Mouse (Mus musculus) ES-E14 (cell line): ENCODE results near the gene Alk. TPM values are rescaled to one million over a fixed set of nuclear protein-coding genes. Genes with fewer than 3 reads are reported as not detected.
A peak's percentile ranks its signal among the peaks of the same experiment; 100 is the strongest.

ENCODE experiments used
- DNase-seq: peaks from one replicate; pipeline ENCODE4 v3.0.0-alpha.2; 2013; ENCODE audit warnings: low read depth, low spot score
- H3K27ac ChIP-seq: 2 replicates; pipeline ENCODE4 v1.5.1; 2012; ENCODE audit warnings: low read depth, mild to moderate bottlenecking, low read length, moderate library complexity, mixed read lengths; ENCODE audit not compliant: poor library complexity, insufficient read depth, severe bottlenecking
- H3K36me3 ChIP-seq: 2 replicates; pipeline ENCODE4 v1.6.1; 2012; ENCODE audit warnings: mild to moderate bottlenecking, low read length, moderate library complexity, mixed read lengths; ENCODE audit not compliant: control insufficient read depth, poor library complexity, insufficient read depth, severe bottlenecking
- H3K4me1 ChIP-seq, 2 experiments: fragments of 150-350 bp in 1 of 2; sonication (generic) in 1 of 2; 2 replicates each; pipeline ENCODE4 v1.6.1; 2012; ENCODE audit warnings: low read length in 2 of 2, mild to moderate bottlenecking in 1 of 2, mixed read lengths in 1 of 2; ENCODE audit not compliant: control insufficient read depth in 2 of 2, insufficient read depth in 2 of 2, poor library complexity in 1 of 2
- H3K4me3 ChIP-seq, 2 experiments: fragments of 150-350 bp in 1 of 2; sonication (generic) in 1 of 2; 2 replicates each; pipeline ENCODE4 v1.5.1; 2012; ENCODE audit warnings: low read length in 2 of 2, low read depth in 1 of 2, mild to moderate bottlenecking in 1 of 2, mixed read lengths in 1 of 2; ENCODE audit not compliant: insufficient read depth in 1 of 2, poor library complexity in 1 of 2, severe bottlenecking in 1 of 2
- H3K9ac ChIP-seq: 2 replicates; pipeline ENCODE4 v1.6.1; 2012; ENCODE audit warnings: low read depth, mild to moderate bottlenecking, low read length, mixed read lengths; ENCODE audit not compliant: poor library complexity, insufficient read depth, severe bottlenecking
- H3K9me3 ChIP-seq: fragments of 150-350 bp; sonication (generic); 2 replicates; pipeline ENCODE4 v1.6.1; 2012; ENCODE audit warnings: low read depth, mild to moderate bottlenecking, low read length; ENCODE audit not compliant: control insufficient read depth, insufficient read depth
- CHD2 ChIP-seq: IDR thresholded peaks from 2 replicates; pipeline ENCODE4 v1.6.1; 2014; ENCODE audit warnings: mild to moderate bottlenecking, low read depth, low read length, inconsistent platforms
- HCFC1 ChIP-seq: IDR thresholded peaks from 2 replicates; pipeline ENCODE4 v1.6.1; 2012; ENCODE audit warnings: low read length, inconsistent platforms, borderline replicate concordance; ENCODE audit not compliant: insufficient read depth
- MAFK ChIP-seq: IDR thresholded peaks from 2 replicates; pipeline ENCODE4 v1.6.1; 2014; ENCODE audit warnings: mild to moderate bottlenecking, low read depth, low read length, inconsistent platforms; ENCODE audit not compliant: insufficient read depth
- ZC3H11A ChIP-seq: IDR thresholded peaks from 2 replicates; pipeline ENCODE4 v1.6.1; 2012; ENCODE audit warnings: low read depth, mild to moderate bottlenecking, inconsistent platforms, low read length, borderline replicate concordance
- ZNF384 ChIP-seq: IDR thresholded peaks from 2 replicates; pipeline ENCODE4 v1.6.1; 2012; ENCODE audit warnings: low read depth, low read length, inconsistent platforms
- in situ Hi-C, 2 experiments: fragments of 600-800 bp; cut with MboI; formaldehyde crosslinking; loops; one replicate each; pipeline ENCODE4 v1.15.1; 2025; ENCODE audit warnings: low sequenced_read_pairs in 2 of 2, inconsistent platforms in 1 of 2; ENCODE audit not compliant: unreplicated experiment in 2 of 2
- total RNA-seq: library from RNA; depleted of rRNA; stranded (reverse); fragments of 300-350 nt; gene quantifications from 2 replicates; pipeline ENCODE4 v1.2.3, GENCODE M21; 2012

Alk gene
- total RNA-seq, 1 experiment: 0.58 TPM

GRCm38 (mm10) chr17:72639400-72639799, 35.0 kb upstream of the Alk start:
- no peaks in the 10 kb centered on the region for H3K4me1 ChIP-seq
- no peak overlapping the region for H3K9ac ChIP-seq
- TF ChIP-seq MAFK (no peak), CHD2 (no peak), ZNF384 (no peak), ZC3H11A (no peak), HCFC1 (no peak)
- DNase-seq: no peak
- no peak overlapping the region for H3K4me3 ChIP-seq
- H3K27ac ChIP-seq: no peak overlapping the region
- H3K9me3 ChIP-seq: no peaks in the 10 kb centered on the region
- in situ Hi-C loops: no loop called here
- H3K36me3 ChIP-seq: no peaks in the 10 kb centered on the region

- H3K27ac ChIP-seq: no peak overlapping the region
- peak; percentile 75 for DNase-seq
- H3K36me3 ChIP-seq: no peaks in the 10 kb centered on the region
- peak; percentile 73 for TF ChIP-seq ZC3H11A
- TF ChIP-seq ZNF384: no peak
- H3K4me1 ChIP-seq: peaks cover 0 to 2% of the 10 kb centered on the region in 2 experiments; a peak in 1 of 4 replicates
- H3K9ac ChIP-seq: no peak overlapping the region
- in situ Hi-C loops: loop anchor here (10.0 to 25.0 kb wide), 2 partner anchors 179 to 181 kb away; no protein-coding TSS in a partner anchor
- no peak overlapping the region for H3K4me3 ChIP-seq
- H3K9me3 ChIP-seq: no peaks in the 10 kb centered on the region
Measured at GRCm38 (mm10) chr17:72606251-72606650, 1.8 kb upstream of the Alk start.

- no peak for DNase-seq
- peaks cover 0 to 2% of the 10 kb centered on the region in 2 experiments; a peak in 1 of 4 replicates for H3K4me1 ChIP-seq
- H3K27ac ChIP-seq: no peak overlapping the region
- no peaks in the 10 kb centered on the region for H3K36me3 ChIP-seq
- in situ Hi-C loops: loop anchor here (10.0 to 25.0 kb wide), 2 partner anchors 181 to 183 kb away; no protein-coding TSS in a partner anchor
- TF ChIP-seq ZNF384 (no peak), MAFK (no peak), ZC3H11A (no peak), CHD2 (no peak), HCFC1 (no peak)
- H3K4me3 ChIP-seq: peak overlapping the region; percentile 77
- no peaks in the 10 kb centered on the region for H3K9me3 ChIP-seq
- H3K9ac ChIP-seq: peak overlapping the region; percentile 30
Measured at GRCm38 (mm10) chr17:72603886-72604609, 379 bp downstream of the Alk start.

- H3K36me3 ChIP-seq: no peaks in the 10 kb centered on the region
- peaks cover 0 to 2% of the 10 kb centered on the region in 2 experiments; a peak in 1 of 4 replicates for H3K4me1 ChIP-seq
- H3K9me3 ChIP-seq: no peaks in the 10 kb centered on the region
- in situ Hi-C loops: loop anchor here (10.0 to 25.0 kb wide), 2 partner anchors 181 to 184 kb away; no protein-coding TSS in a partner anchor
- no peak overlapping the region for H3K27ac ChIP-seq
- H3K9ac ChIP-seq: no peak overlapping the region
- H3K4me3 ChIP-seq: peak overlapping the region; percentile 77
- DNase-seq: peak; percentile 81
- no peak for TF ChIP-seq ZNF384
- TF ChIP-seq ZC3H11A: no peak
- no peak for TF ChIP-seq MAFK
- TF ChIP-seq CHD2: no peak
- no peak for TF ChIP-seq HCFC1
Measured at GRCm38 (mm10) chr17:72603118-72603885, 1.1 kb downstream of the Alk start.
